Mouse (Mus musculus) T-cell, adult 2 months (primary cell): Measurements from ENCODE around the gene Gnao1.

ENCODE experiments used
- DNase-seq: peaks from one replicate; pipeline ENCODE4 v3.0.0; 2022; ENCODE audit warnings: low spot score

The Gnao1 gene

GRCm38 (mm10) chr8:93945781-93946180 is 136.0 kb downstream of the Gnao1 start:
- DNase-seq: no peak

- DNase-seq: no peak
Measured at GRCm38 (mm10) chr8:93946397-93946796, 136.6 kb downstream of the Gnao1 start.

GRCm38 (mm10) chr8:93950133-93950532 is 140.4 kb downstream of the Gnao1 start:
- no peak for DNase-seq

GRCm38 (mm10) chr8:93952511-93952910 is 142.7 kb downstream of the Gnao1 start:
- DNase-seq: no peak

- no peak for DNase-seq
Measured at GRCm38 (mm10) chr8:93958402-93958801, 148.6 kb downstream of the Gnao1 start.

GRCm38 (mm10) chr8:93960909-93961308 is 151.1 kb downstream of the Gnao1 start:
- DNase-seq: no peak

- DNase-seq: no peak
Measured at GRCm38 (mm10) chr8:93968293-93968692, 158.5 kb downstream of the Gnao1 start.

GRCm38 (mm10) chr8:93969626-93970340 is 160.0 kb downstream of the Gnao1 start:
- DNase-seq: no peak

GRCm38 (mm10) chr8:93971451-93971850 is 161.7 kb downstream of the Gnao1 start:
- DNase-seq: no peak

- no peak for DNase-seq
Measured at GRCm38 (mm10) chr8:93972211-93972610, 162.4 kb downstream of the Gnao1 start.

GRCm38 (mm10) chr8:93972971-93973734 is 163.4 kb downstream of the Gnao1 start:
- no peak for DNase-seq

- DNase-seq: no peak
Measured at GRCm38 (mm10) chr8:93973831-93974375, 164.1 kb downstream of the Gnao1 start.

GRCm38 (mm10) chr8:93974602-93975186 is 164.9 kb downstream of the Gnao1 start:
- DNase-seq: no peak

GRCm38 (mm10) chr8:93975358-93975757 is 165.6 kb downstream of the Gnao1 start:
- no peak for DNase-seq

- no peak for DNase-seq
Measured at GRCm38 (mm10) chr8:93976446-93977211, 166.9 kb downstream of the Gnao1 start.

- no peak for DNase-seq
Measured at GRCm38 (mm10) chr8:93980141-93980540, 170.4 kb downstream of the Gnao1 start.

GRCm38 (mm10) chr8:93981679-93982215 is 172.0 kb downstream of the Gnao1 start:
- DNase-seq: no peak

GRCm38 (mm10) chr8:93983827-93984226 is 174.1 kb downstream of the Gnao1 start:
- DNase-seq: no peak

- DNase-seq: no peak
Measured at GRCm38 (mm10) chr8:93984731-93985130, 175.0 kb downstream of the Gnao1 start.

GRCm38 (mm10) chr8:93989739-93990138 is 180.0 kb downstream of the Gnao1 start:
- DNase-seq: no peak

GRCm38 (mm10) chr8:93998961-93999360 is 189.2 kb downstream of the Gnao1 start:
- DNase-seq: no peak

- no peak for DNase-seq
Measured at GRCm38 (mm10) chr8:94004139-94004538, 194.4 kb downstream of the Gnao1 start.
